Mouse (Mus musculus) ES-Bruce4 (cell line): ENCODE results near the gene Dnmbp.

ENCODE experiments used
- CTCF ChIP-seq: IDR thresholded peaks from one replicate; pipeline ENCODE4 v1.8.1; 2011; ENCODE audit warnings: low read depth, low read length
- POLR2A ChIP-seq: IDR thresholded peaks from one replicate; pipeline ENCODE4 v1.8.1; 2011; ENCODE audit warnings: low read length; ENCODE audit not compliant: insufficient read depth

DNA sequence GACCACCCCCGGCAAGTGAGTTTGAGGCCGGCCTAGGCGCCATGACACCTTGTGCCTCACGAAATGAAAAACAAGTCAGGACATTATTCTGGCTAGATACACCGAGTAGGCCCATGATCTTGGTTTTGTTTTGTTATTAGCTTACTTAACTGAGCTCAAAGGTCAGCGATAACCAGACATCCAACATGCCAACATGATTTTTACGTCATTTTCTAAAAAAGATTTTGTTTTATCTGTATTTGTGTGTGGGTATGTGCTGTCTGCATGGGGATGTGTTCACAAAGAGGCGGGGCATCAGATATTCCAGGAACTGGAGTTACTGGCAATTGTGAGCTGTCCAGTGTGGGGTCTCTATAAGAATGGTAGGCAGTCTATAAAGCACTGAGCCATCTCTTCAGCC is 32.1 kb upstream of the Dnmbp start:
- TF ChIP-seq POLR2A = no peak
- TF ChIP-seq CTCF = no peak
